Mouse (Mus musculus): Measurements from ENCODE around the gene Cep170b.

GRCm38 (mm10) chr12:112678555-112679026, 41.7 kb upstream of the Cep170b start, which contains the start of gene Zbtb42:
- no peak for TF ChIP-seq GATA1 (IDR thresholded peaks at IDR 0.05; ENCODE audit: borderline replicate concordance, low read length)
- TF ChIP-seq FLI1 (IDR thresholded peaks at IDR 0.05; ENCODE audit: low read length): no peak
